Mouse (Mus musculus) liver (tissue): Measurements from ENCODE around the gene Serpinb6b.
A peak's percentile ranks its signal among the peaks of the same experiment; 100 is the strongest.
"Not testable (repeated sequence)": the region's sequence is repeated elsewhere in the genome, so short reads cannot be mapped to it uniquely, and the experiment has no call there.

Experiments used
- DNase-seq: peaks from one replicate; pipeline ENCODE4 v3.0.0-alpha.2; 2020; ENCODE audit warnings: mixed read lengths

The Serpinb6b gene

GRCm38 (mm10) chr13:32964989-32965811, at the start of gene Serpinb6b:
Gene Serpinb6b, plus strand, starts transcription at chr13:32965209.
- DNase-seq, result peak; percentile 59

DNA sequence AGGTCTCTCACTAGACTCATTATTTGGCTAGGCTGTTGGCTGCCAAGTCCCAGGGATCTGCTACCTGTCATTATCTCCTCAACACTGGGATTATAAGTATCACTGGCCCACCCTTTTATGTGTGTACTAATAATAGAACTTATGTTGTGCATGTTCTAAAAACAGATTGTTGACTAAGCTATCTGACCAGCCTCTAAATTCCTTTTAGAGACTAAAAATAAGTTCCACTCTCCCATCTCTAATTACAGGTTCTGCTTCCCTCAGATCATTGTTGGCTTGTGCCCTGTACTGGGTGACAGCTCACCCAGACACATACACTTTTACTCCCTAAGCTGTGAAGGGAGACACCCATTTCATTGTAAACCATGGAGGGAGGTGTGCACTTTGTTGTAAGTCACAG, 42.4 kb upstream of the Serpinb6b start:
- DNase-seq, result no peak

GRCm38 (mm10) chr13:32924578-32925360, 40.2 kb upstream of the Serpinb6b start:
- no peak for DNase-seq

- DNase-seq, result no peak
These were observed 38.3 kb upstream of the Serpinb6b start for GRCm38 (mm10) chr13:32926661-32927060.

GRCm38 (mm10) chr13:32927241-32927640, 37.8 kb upstream of the Serpinb6b start:
- DNase-seq, result no peak

- DNase-seq, result no peak
These were observed 35.8 kb upstream of the Serpinb6b start for GRCm38 (mm10) chr13:32929107-32929750.

DNA sequence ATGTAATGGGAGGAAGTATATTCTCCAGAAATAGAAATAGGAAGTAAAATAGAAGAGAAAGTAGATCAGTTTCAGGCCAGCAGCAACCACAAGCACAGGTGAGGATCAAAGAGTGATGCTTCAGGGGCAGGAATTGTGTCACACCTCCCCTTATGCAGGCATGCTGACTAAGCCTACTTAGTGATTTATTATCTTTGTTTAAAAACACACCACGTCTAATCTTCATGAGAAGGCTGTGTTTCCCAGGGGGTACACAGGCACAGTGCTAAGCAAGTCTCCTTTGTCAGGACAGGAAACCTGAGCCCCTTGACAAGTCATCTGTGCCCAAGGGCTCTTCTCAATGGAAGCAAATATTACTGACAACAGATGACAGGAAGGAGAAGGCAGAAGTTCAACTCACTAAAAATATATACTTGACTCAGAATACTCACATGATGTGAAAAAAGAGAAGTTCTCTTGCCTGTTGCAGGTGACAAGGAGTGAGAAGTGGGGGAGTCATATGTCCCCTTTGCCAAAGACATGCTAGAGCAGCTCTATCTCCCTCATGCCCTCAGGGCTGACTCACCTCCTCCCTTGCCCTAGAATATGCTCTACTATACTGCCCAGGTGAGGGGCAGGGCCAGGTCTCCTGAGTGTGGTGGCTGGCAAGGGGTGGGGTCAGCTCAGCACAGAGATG, 30.2 kb upstream of the Serpinb6b start:
- no peak for DNase-seq

DNA sequence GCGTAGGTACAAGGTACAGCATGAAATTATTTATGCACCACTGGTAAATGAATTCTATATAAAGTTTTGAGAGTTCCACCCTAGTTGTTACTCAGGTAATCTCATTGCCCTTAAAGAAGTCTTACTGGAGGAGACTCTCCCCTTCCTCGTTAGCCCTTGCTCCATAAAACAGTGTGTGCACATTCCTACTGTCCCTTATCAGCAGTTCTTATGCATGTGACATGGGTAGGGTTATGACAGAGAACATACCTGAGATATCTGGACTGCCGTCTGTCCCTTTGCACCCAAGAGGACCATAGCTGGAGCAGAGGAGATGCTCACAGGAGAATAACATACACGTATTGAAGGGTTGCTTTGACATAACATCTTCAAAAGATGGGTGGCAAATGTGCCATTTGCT, 26.7 kb upstream of the Serpinb6b start:
- not testable (repeated sequence) for DNase-seq

DNA sequence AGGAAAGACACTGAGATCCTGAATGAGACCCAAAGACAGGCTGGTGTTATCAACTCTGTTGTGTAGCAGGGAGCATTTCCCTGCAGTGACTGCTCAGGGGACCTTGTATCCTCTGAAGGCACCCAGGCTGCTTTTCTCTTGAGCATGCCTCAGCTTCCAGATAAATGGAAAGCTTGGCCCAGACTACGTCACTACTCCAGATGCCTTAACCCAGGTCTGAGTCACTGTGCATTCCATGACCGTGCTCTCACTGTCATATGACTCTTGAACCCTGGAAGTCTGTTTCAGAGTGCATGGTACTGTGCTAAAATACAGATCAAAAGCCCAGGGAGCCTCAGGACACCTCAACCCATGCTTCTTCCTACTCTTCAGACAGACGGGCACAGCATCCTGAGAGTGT, 25.8 kb upstream of the Serpinb6b start:
- DNase-seq, result not testable (repeated sequence)

DNA sequence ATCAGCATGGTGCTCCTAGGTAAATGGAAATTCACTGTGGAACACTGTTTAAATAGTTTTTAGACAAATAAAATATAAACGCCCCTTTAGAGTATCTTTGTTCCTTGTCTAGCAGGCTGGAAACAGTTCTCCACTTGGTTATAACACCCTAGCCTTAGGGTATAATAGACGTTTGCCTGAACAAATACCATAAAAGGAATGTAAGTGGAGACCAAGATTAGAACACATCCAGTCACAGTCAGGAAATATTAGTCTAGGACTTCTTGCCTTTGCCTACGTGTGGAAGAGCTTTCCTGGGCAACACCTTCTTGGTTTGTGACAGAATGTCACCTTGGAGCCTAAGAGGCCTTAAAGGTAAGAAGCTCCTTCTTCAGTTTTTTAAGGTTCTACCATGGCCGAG, 8.5 kb upstream of the Serpinb6b start:
- DNase-seq, result no peak

DNA sequence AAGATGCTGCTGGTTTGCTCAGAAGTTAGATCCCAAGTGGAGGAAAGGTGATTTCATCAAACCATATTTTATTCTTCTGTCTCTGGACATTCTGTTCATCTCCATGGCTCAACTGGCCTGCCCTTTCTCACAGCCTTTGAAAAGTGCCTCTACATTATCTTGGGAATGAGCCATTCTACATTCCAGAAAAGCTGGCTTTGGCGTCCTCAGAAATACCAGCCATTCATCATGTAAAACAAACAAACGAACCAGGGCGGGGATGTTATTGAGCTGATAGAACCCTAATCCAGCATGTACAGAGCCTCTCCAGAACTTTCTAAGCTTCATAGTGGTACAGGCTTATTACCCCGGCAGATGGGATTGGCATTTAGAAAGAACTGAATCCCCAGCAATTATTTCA, 7.1 kb upstream of the Serpinb6b start:
- DNase-seq, result no peak

DNA sequence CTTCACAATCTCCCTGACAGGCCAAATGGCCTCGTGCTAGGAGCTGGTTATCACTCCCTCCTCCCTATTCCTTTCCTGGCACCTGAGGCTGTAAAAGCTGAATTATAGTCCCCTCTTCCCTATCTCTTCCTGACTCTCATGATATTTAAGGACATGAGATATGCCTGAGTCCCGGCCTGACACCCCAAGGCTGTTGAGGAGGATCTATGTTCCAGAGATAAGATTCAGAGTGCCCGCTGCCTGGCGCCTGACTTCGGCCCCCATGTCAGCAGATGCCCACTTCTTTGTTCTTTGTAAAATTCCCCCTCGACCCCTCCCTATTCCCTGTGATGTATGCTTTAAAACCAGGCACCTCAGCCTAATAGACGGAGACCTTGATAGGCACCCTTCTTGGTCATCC, 6.5 kb upstream of the Serpinb6b start:
- not testable (repeated sequence) for DNase-seq

- DNase-seq, result no peak
These were observed 837 bp upstream of the Serpinb6b start for GRCm38 (mm10) chr13:32963990-32964753.

GRCm38 (mm10) chr13:32966116-32966515, 1.1 kb downstream of the Serpinb6b start:
- no peak for DNase-seq

DNA sequence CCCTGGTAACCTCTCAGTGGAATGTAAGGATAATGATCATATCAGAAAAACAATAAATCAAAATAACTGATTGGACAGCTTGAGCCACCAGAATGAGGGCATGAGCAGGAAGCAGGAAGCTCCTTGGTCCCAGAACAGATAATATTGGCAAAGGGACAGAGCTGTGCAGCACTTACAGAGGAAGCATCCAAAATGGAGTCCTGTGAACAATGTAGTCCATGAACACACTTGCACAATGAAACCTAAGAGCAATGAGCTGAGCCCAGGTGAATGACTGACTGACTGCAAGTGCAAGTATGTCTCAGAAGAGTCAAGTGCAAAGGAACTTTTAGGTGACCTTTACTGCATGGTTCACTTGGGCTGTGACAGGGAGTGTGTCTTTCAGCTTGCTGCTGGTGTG, 2.2 kb downstream of the Serpinb6b start:
- DNase-seq, result no peak

DNA sequence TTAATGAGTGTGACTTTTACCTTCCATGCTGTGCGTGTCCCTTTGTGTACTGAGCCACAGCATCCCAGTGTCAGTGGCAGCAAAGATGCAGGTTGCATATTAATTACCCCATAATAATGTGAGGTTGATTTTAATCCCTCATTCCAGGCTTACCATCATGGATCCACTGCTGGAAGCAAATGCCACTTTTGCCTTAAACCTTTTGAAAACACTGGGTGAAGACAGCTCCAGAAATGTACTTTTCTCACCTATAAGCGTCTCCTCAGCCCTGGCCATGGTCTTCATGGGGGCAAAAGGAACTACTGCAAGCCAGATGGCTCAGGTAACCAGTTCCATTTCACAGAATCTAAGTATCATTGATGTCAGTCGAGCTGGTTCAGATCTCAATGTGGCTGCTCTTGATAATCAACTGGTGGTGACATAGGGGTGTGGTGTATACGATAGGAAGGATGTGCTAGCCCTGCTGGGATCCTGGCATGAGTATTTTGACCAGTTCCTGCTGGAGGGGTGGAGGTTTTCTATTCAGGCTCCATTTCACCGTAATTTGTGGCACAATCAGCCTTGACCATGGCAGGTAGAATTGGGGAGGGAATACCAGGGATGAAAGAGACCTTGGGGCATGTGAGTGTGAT, 3.5 kb downstream of the Serpinb6b start:
- DNase-seq, result peak; percentile 83

GRCm38 (mm10) chr13:32968996-32969640, 4.1 kb downstream of the Serpinb6b start:
- DNase-seq, result peak; percentile 67

DNA sequence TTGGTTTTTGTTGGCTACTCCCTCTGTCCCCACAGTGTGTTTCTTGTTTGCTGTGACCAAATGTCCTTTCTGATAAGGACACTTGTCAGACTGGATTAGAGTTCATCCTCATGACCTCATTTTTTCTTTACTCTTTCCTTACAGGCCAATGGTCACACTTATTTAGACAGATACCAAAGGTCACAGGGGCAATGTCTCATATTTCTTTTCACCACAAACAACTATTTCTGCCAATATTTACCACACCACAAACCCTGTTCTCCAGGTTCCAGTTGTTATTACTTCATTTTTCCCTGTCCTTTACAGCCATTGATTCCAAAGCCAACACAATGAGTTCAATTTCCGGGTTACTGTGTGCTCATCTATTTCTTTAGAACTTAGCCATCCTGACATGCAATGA, 4.6 kb downstream of the Serpinb6b start:
- no peak for DNase-seq

GRCm38 (mm10) chr13:32970776-32971175, 5.8 kb downstream of the Serpinb6b start:
- peak; percentile 41 for DNase-seq

DNA sequence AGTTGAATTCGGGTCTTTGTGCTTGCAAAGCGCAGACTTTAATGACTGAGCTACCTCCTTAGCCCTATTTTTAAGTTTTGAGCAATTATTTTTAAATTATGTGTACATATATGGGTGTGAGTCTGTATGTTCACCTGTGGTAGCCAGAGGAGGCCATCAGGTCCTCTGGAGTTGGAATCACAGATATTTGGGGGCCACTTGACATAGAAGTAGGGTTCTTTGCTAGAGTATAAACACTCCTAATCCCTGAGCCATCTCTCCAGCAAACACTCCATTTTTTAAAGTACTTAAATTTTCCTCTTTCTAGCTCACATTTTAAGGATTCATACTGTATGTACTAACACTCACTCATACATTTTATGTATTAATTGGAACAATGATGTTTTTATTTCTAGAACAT, 9.3 kb downstream of the Serpinb6b start:
- DNase-seq, result no peak

DNA sequence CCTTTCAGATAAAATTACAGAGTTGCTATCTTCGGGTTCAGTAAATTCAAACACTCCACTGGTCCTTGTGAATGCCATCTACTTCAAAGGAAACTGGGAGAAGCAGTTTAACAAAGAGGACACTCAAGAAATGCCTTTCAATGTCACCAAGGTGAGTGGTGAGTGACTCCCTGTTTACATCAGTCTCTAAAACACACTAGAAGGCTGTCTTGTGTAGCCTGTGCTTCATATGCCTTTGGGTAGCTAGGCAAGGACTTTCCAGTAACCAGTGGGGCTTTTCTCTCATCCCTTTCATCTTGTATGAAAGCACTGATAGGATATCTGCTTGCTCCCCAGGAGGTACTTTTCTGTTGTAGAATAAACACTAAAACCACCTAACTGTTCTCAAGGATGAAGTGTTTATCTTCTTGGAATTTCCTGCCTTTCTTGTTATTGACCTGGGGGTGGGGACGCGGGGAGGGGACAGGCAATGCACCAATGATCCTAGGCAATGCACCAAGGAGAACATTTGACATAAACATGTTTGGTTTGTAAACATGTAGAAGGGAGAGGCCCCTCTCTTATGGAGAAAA, 10.0 kb downstream of the Serpinb6b start:
- no peak for DNase-seq
